Mouse (Mus musculus) T-helper 2 cell (primary cell): ENCODE measurements around the gene Ambra1.

Experiments
- in situ Hi-C: fragments of 300-600 bp; cut with MboI, MseI; formaldehyde crosslinking; loops from one replicate; pipeline ENCODE4 v1.15.1; 2025; ENCODE audit warnings: high pct_unique_total_duplicates

The Ambra1 gene

DNA sequence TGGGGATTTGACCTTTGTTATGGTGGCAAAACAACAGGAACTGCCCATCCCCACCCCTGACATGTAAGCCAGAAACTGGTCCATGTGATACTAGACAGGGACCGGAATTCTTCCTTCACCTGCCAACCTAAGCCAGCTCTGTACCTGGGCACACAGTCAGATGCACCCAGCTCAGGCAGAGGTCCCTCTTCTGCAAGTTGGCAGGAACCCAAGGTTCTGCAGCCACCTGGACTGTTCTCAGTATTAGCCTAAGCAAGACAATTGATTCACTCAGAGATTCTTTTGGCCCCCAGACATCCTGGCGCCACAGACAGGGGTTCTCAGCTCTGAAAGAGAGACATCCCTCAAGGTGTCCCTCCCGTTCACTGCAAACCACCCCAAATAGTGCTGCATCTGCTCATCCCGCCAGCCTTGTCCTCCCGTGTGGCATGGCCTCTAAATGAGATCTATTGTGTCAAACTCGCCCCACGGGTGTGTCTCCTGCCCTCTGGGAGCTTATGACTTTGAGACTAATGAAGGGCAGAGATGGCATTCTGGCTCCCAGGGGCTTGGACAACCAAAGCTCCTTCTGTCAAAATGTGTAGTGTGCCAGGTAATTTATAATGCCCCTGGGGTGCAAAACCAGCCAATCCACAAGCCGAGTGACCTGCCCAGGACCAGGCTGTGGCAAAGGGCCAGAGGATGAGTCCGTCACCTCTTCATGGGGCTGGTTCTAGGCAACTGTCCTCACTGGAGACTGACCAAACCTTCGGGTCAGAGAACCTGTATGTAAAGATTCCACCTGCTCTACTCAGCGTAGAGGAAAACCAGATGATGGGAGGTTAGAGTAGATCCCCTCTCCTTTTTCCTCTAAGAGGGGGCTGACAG is 229.8 kb downstream of the Ambra1 start:
- in situ Hi-C loops = no loop called here

DNA sequence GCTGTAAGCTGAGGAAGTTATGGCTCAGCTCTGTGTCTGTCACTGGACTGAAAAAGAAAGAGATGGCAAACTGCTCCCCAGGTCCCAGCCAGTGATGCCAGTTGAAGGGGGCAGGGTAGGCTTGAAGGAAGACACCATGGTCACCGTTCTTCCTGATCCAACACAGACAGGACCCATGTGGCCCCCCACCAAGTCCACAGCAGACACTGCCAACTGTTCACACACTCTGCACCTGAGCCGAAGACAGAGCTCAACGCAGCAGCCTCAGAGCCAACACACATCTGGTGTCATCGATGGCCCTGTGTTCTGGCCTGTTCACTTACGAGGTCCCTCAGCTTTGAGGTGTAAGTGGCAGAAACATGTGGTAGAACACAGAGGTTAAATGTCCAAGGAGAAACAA is 230.5 kb downstream of the Ambra1 start:
- in situ Hi-C loops = no loop called here

DNA sequence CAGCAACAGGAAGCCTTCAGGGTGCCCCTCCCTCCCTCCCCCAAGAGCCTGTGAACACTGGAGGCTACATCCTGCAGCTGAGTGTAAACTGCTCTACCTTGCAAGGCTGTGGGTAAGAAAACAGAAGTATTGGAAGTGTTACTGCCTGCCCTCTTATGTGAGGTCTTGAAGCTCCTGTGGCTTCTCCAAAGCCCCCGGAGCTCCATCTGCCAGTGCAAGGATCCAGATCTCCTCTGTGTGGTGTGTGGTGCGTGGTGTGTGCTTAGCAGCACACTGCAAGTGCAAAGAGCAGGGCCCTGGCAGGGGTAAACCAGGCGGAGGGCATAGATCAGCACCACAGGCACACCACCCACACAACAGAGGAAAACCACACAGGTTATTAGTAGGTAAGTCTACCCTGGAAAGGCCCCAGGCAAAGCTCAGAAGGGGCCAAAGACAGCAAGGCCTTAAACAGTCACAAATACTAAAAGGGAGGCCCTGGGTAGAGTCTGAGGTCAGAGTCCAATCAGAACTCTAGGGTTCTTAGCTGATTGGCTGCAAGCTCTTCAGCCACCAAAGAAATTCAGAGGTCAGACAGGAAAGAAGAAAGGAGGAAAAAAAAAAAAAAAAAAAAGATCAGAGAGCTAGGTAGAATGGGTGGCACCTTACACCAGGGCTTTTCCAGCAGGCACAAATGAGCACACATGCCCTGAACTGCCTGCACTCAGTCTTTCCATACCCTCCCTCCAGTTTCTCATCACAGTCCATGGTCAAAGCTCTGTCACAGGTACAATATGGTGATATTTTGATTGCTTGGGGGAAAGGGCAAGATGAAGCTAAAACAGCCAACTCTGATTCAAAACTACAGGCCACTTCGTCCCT is 232.2 kb downstream of the Ambra1 start:
- in situ Hi-C loops = no loop called here

DNA sequence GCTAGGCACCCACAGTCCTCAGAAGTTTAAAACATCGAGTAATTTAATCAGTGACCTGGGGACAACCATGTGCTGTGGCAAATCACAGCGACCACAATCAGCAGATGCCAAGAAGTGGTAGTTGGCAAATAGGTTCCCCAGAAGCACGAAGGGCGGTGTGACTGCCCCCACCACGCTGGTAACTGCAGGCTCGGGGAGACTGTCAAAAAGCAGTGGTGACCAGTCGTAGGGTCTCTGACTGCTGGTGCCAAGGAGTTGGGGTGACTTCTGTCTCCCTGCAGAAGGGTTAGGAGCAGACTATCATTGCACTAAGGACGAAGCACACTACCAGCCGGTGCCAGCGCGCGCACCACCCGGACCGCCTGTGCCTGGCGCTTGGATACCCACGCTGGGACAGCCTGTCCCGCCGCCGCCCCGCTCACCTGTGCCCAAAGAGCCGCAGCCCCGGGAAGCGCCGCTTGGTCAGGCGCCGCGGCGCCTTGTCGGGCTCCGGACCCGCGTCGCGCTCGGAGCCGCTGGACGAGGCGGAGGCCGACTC is 233.0 kb downstream of the Ambra1 start:
- in situ Hi-C loops = no loop called here

DNA sequence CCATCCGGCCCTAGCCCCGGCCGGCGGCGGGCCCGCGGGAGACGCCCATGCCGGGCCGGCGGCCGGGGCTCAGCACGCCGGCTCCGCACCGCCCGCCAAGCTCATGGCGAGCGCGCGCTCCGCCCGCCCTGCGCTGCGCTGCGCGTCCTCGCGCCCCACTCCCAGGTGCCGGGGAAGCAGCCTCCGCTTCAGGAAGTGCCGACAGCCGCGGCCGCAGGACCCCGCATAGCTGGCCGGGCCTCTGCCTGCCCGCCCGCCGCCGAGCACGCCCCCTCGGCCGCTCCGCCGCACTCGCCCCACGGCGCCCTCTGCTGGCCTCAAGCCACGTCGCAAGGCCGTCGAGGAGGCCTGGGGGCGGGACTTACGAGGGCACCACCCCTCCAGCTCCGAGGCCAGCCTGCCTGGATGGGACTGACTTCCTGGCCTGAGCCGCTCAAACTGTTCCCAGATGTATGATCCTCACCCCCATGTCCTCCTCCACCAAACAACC is 233.6 kb downstream of the Ambra1 start:
- in situ Hi-C loops = no loop called here

DNA sequence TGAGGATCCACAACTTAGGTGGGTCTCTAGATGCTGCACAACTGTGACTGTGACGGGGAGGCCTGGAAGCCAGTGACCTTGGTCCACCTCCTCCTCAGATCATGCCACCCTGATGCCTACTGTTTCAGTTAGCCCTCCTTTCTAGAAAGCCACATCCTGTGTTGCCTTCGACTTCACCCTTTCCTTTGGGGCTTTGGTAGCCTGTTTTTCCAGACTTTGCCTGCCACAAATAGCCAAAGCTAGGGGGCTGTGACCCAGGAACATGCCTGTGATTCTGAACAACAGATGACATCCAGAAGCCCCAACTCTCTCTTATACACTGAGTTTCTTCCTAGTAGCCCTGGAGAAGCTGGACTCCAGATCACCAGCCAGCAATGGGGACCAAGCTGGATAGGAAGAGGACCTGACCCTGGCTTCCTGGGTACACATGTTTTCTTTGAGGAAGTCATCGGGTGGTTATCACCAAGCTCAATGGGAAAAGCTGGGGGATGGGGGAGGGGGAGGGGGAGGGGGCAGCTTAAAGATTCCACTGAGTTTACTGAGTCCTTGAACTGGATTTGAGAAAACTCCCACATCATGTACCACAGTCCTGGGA is 234.8 kb downstream of the Ambra1 start:
- in situ Hi-C loops = no loop called here

DNA sequence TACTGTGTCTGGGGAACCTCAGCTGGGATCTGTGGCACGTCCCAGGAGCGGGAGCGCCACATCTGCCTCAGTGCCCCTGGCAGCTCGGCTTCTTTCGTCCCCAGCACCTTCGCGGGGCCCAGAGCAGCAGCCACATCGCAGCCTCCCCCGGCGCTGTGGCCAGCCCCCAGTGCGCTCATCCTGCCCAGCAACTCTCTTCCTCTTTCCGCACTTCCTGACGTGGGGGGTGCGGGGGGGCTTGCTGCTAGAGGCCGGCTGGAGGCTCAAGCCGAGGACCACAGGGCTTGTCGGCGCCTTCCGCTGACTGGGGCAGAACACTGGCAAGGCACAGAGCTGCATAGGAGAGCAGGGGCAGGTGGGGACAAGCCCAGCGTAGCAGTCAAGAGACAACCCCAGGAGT is 235.5 kb downstream of the Ambra1 start:
- in situ Hi-C loops = no loop called here

DNA sequence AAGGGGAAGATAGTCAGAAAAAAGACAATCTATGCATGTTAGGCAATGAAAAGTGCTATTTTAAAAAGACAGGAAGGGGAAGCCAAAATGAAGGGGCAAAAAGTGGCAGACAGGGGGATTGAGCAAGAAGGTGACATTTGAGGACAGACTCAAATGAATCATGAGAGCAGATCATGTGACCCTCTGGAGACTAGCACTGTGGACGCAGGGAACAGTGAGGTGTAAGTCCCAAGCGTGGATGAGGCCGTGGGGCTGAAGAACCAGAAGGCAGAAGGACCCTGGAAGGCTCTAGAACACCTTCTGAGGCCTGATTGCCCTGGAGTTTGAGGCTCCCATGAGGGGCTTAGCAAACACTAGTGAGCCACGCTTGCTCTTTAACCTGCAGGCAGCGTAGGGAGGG is 236.4 kb downstream of the Ambra1 start:
- in situ Hi-C loops = no loop called here

DNA sequence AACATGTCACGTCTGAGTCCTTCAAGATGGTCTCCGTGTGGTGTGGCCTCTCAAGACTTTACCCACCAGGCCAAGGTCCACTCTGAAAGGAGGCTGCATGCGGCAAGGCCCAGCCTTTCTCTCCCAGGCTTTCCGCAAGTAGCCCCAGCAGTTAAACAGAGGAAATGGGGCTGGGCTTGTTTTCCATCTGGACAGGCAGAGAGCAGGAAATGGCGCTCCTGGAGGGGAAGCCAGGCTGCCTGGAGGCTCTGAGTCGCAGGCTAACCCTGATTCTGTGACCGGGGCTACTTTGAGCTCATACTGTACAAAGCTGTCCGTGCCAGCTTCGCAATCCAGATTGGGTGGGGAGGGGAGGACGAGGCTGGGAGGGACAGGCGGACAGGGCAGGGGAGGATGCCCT is 238.0 kb downstream of the Ambra1 start:
- in situ Hi-C loops = no loop called here
